Mouse (Mus musculus): Measurements from ENCODE around the gene Morn4. TPM values are rescaled to one million over a fixed set of nuclear protein-coding genes. Genes with fewer than 3 reads are reported as not detected.
A peak's percentile ranks its signal among the peaks of the same experiment; 100 is the strongest.
"Not testable (repeated sequence)": the region's sequence is repeated elsewhere in the genome, so short reads cannot be mapped to it uniquely, and the experiment has no call there.

The Morn4 gene
- polyA plus RNA-seq, 1 experiment from 2014 or later = 169 TPM

DNA sequence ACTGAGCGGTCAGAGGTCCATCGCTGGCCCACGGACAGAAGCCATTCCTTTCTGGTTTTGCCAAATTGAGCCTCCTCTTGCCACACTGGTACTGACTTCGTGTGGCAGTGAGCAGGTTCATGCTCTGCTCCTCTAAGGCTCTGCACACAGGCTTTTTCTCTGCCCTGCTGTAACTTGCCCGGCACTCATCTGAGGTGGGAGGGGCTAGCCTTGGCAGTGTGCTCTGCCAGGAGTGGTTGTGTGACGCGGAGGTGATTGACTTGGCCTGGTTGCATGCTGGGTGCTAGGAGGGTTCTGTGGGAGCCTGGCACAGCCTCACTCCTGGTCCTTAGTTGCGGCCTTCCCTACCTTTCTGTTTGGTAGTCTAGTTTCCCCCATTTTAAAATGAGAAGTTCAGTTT lies 34.3 kb upstream of the Morn4 start:
- H3K27me3 ChIP-seq = no peaks in the 10 kb centered on the region
- H3K9me3 ChIP-seq = no peaks in the 10 kb centered on the region
- peaks cover 59% of the 10 kb centered on the region for H3K36me3 ChIP-seq
- H3K27ac ChIP-seq (replicated peaks) = no peak overlapping the region
- no peak overlapping the region for H3K4me3 ChIP-seq
- H3K4me1 ChIP-seq = peaks cover 2% of the 10 kb centered on the region; the same call in 1 of the 2 replicates
- ATAC-seq (replicated peaks) = no peak
- no peak overlapping the region for H3K4me2 ChIP-seq (replicated peaks)
- WGBS = 93% methylated on average over 8 of the region's 8 CpGs
- no peak overlapping the region for H3K9ac ChIP-seq (replicated peaks)

DNA sequence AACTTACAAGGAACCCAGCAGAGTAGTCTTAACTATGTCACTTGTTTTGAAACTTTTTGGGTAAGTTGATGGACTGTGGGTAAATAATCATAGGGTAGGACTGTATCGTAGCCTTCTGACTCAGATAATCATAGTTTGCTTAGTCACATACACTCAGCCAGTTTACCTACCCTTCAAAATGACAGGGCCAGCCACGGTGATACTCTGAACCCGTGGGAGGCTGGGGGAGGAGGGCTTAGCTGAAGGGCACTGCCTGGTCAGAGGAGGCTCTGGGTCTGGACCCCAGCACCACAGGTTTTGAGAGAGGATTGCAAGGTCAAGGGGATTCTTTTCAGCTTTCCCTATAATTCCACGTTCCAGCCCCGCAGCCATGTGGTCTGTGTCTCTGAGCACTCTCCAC lies 32.4 kb upstream of the Morn4 start:
- Histone ChIP-seq H3K36me3 (peaks cover 75% of the 10 kb centered on the region), H3K27me3 (no peaks in the 10 kb centered on the region), H3K4me2 (replicated peaks) (no peak overlapping the region)

DNA sequence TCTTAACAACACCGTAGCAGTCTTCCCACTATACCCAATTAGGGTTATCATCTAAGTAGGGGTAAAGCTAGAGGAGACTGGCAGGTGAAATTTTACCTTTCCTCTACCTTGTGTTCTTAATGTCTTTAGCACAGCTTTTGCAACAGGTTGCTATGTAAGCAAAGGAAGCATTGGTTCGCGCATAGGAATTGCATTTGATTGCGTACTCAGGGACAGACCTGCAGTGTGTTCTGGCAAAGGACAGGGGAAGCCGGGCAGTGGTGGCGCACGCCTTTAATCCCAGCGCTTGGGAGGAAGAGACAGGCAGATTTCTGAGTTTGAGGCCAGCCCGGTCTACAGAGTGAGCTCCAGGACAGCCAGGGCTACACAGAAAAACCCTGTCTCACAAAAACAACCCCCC lies 32.0 kb upstream of the Morn4 start:
- Histone ChIP-seq H3K4me1 (no peaks in the 10 kb centered on the region), H3K27me3 (no peaks in the 10 kb centered on the region), H3K9ac (replicated peaks) (no peak overlapping the region), H3K9me3 (no peaks in the 10 kb centered on the region), H3K4me2 (replicated peaks) (no peak overlapping the region), H3K27ac (replicated peaks) (no peak overlapping the region), H3K4me3 (no peak overlapping the region), H3K36me3 (peaks cover 72% of the 10 kb centered on the region)
- no peak for ATAC-seq (replicated peaks)
- WGBS = 97% methylated on average over 9 of the region's 9 CpGs

More for the DNA sequence above, 32.4 kb upstream of the Morn4 start:
- ATAC-seq (replicated peaks) = no peak
- 92% methylated on average over 5 of the region's 5 CpGs for WGBS
- H3K9me3 ChIP-seq = no peaks in the 10 kb centered on the region
- H3K4me3 ChIP-seq = no peak overlapping the region
- H3K9ac ChIP-seq (replicated peaks) = no peak overlapping the region
- H3K27ac ChIP-seq (replicated peaks) = no peak overlapping the region
- H3K4me1 ChIP-seq = no peaks in the 10 kb centered on the region

DNA sequence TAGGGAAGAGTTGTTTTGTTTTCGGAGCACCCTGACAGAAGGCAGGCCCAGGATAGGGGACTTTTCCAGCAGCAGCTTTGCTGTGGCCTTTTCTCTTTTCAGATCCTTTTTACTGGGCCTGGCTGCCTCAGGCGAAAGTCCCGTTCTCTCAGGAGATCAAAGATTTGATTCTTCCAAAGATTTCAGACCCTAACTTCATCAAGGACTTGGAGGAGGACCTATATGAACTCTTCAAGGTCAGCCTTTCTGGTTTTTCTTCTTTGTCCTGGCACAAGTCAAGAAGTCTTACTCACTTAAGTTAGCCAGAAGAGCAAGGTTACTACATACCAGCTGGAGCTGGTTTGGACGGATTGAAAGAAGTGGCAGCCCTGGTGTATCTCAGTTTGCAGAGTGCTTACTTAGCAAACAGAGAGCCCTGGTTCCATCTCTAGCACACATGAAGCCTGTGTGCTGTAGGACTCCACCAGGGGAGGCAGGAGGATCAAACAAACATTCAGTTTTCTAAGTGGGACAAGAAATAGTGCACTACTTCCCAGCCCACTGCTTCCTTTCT lies 29.7 kb upstream of the Morn4 start:
- 95% methylated on average over 4 of the region's 4 CpGs for WGBS
- no peak overlapping the region for H3K4me3 ChIP-seq

DNA sequence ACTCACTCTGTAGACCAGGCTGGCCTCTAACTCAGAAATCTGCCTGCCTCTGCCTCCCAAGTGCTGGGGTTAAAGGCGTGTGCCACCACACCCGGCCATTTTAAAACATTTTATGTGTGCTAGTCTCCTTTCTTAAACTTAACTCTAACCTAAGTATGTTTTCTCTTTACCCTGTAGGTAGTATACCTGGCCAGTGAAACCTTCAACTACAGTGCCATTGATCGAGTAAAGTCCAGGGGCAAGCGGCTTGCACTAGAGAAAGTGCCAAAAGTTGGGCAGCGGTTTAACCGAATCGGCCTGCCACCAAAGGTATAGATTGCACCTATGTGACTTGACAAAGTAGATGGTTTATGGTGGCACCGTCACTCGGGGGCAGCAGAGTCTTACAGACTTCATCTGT lies 18.5 kb upstream of the Morn4 start:
- Histone ChIP-seq H3K4me1 (no peaks in the 10 kb centered on the region), H3K27ac (replicated peaks) (no peak overlapping the region), H3K4me2 (replicated peaks) (no peak overlapping the region), H3K9me3 (no peaks in the 10 kb centered on the region), H3K4me3 (no peak overlapping the region), H3K27me3 (no peaks in the 10 kb centered on the region), H3K36me3 (peaks cover 32% of the 10 kb centered on the region), H3K9ac (replicated peaks) (no peak overlapping the region)
- 95% methylated on average over 9 of the region's 9 CpGs for WGBS
- no peak for ATAC-seq (replicated peaks)

More for the DNA sequence above, 29.7 kb upstream of the Morn4 start:
- Histone ChIP-seq H3K36me3 (peaks cover 59% of the 10 kb centered on the region), H3K4me1 (no peaks in the 10 kb centered on the region), H3K4me2 (replicated peaks) (no peak overlapping the region), H3K27me3 (no peaks in the 10 kb centered on the region), H3K9ac (replicated peaks) (no peak overlapping the region), H3K9me3 (no peaks in the 10 kb centered on the region), H3K27ac (replicated peaks) (no peak overlapping the region)
- ATAC-seq (replicated peaks) = no peak

DNA sequence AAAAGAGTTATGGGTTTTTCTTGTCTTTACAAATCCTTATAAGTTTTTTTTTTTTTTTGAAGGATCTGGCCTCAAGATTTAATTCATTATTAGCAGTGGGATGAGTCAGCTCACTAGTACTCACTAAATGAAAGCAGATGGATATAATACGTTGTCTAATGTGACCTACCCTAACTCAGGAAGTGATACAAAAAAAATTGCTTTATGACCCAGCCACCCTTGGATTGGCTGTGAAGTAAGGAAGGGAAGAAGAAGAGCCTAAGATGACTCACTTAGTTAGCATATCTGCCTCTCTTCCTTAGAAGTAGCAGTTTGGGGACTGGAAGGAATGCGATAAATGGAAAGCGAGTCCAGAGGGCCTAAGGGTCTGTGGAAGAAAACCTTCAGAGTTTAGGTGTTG lies 13.2 kb upstream of the Morn4 start:
- no peaks in the 10 kb centered on the region for H3K27me3 ChIP-seq
- H3K27ac ChIP-seq (replicated peaks) = no peak overlapping the region
- no peaks in the 10 kb centered on the region for H3K9me3 ChIP-seq
- peaks cover 18% of the 10 kb centered on the region for H3K36me3 ChIP-seq
- WGBS = 97% methylated on average over 3 of the region's 3 CpGs
- H3K4me1 ChIP-seq = 0 out of 2 replicates have a peak, but pooled peaks cover 2% of the 10 kb centered on the region
- H3K4me2 ChIP-seq (replicated peaks) = no peak overlapping the region
- no peak for ATAC-seq (replicated peaks)
- H3K4me3 ChIP-seq = no peak overlapping the region
- H3K9ac ChIP-seq (replicated peaks) = no peak overlapping the region

DNA sequence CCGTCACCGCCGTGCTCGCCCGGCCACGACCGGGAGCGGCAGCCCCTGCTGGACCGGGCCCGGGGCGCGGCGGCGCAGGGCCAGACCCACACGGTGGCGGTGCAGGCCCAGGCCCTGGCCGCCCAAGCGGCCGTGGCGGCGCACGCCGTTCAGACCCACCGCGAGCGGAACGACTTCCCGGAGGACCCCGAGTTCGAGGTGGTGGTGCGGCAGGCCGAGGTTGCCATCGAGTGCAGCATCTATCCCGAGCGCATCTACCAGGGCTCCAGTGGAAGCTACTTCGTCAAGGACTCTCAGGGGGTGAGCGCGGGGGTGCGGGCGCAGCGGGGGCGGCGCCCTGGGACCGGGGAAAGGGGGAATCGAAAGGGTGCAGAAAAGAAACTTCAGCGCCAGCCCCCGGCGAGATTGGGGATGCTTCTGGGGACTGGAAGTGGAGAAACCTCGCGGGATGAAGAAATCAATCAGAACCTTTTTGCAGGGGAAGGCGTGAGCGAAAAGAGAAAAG lies 4.5 kb upstream of the Morn4 start:
- Histone ChIP-seq H3K9me3 (no peaks in the 10 kb centered on the region), H3K4me3 (peak overlapping the region; percentile 83), H3K9ac (replicated peaks) (peak overlapping the region; percentile 81), H3K36me3 (0 out of 2 replicates have a peak, but pooled peaks cover 6% of the 10 kb centered on the region), H3K4me2 (replicated peaks) (peak overlapping the region; percentile 64), H3K4me1 (peaks cover 39% of the 10 kb centered on the region), H3K27me3 (no peaks in the 10 kb centered on the region), H3K27ac (replicated peaks) (peak overlapping the region; percentile 87)
- under 1% methylated on average over 52 of the region's 52 CpGs for WGBS
- peak; percentile 70 for ATAC-seq (replicated peaks)

DNA sequence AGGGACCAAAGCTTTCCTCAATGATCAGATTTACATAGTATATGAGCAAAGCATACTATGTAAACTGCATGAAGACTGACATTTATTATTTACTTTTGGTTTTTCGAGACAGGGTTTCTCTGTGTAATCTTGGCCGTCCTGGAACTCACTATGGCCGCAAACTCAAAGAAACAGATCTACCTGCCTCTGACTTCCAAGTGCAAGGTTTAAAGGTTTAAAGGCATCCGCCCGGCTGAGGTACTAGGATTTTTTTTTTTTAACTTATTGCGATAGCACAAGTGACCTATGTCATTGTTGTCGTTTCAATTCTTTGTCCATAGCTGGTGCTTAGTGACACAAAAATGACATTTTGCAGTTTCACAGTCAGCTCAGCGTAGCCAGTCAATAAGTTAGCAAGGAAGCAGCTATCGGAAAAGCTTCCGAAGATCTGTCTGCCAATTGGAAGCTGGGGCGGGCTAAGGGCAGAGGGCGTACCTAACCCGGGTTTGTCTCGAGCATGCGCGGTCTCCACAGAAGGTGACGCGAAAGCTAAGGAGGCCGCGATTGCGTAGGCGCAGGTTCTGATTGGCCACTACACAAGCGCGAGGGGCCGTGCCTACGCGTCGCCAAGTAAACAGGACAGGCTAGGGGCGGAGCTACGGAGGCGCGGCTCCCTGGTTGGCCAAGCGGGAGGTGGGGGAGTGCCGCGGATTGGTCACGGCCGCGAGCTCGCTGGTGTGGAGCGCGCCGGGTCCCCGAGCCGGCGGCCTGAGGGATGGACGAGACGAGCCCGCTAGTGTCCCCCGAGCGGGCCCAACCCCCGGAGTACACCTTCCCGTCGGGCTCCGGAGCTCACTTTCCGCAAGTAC lies 3.8 kb upstream of the Morn4 start, which contains the start of gene Pi4k2a:
Gene Pi4k2a, plus strand, starts transcription at position 723 of the 848 bp plus-strand sequence.
- H3K27ac ChIP-seq (replicated peaks) = peak within 1 kb of the TSS; percentile 87
- no peaks in the 10 kb centered on the region for H3K27me3 ChIP-seq
- peak; percentile 98 for ATAC-seq (replicated peaks)
- H3K4me2 ChIP-seq (replicated peaks) = peak within 1 kb of the TSS; percentile 64
- H3K4me3 ChIP-seq = peak within 1 kb of the TSS; percentile 83
- H3K9ac ChIP-seq (replicated peaks) = peak within 1 kb of the TSS; percentile 81
- H3K4me1 ChIP-seq = peaks cover 44% of the 10 kb centered on the region
- 0 out of 2 replicates have a peak, but pooled peaks cover 6% of the 10 kb centered on the region for H3K36me3 ChIP-seq
- WGBS = 1% methylated on average over 53 of the region's 55 CpGs
- H3K9me3 ChIP-seq = no peaks in the 10 kb centered on the region

DNA sequence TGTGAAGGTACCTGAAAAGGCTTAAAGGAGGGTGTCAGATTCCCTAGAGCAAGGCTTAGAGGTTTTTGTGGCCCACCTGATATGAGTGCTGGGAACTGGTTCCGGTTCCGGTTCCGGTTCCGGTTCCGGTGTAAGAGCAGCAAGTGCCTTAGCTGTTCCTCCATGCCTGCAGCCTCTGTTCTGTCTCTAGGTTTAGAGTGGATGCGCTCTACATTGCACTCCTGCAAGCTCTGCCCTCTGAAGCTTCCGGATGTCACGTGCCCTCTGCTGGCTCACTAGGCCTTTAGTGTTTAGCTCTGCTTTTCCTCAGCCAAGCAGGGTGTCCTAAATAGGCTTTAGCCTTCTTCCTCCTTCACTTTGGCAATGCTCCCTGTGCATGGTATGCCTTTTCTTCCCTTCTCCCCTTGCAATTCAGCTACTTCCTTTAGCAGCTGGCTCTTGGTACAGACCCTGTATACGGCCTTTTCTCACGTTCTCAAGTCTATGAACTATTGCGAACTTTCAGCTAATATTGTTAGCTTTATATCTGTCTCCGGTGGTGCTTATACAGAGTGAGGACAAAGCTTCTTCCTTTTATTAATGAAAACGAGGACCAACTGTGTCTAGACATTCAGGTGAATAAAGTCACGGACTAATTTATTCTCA lies 3.1 kb upstream of the Morn4 start:
- H3K4me3 ChIP-seq = peak overlapping the region; percentile 83
- H3K27me3 ChIP-seq = no peaks in the 10 kb centered on the region
- H3K9ac ChIP-seq (replicated peaks) = 0 out of 2 replicates have a peak overlapping the region, but pooled peaks have one; percentile 21
- 19% methylated on average over 14 of the region's 14 CpGs for WGBS
- no peaks in the 10 kb centered on the region for H3K9me3 ChIP-seq
- peak overlapping the region; percentile 73 for H3K27ac ChIP-seq (replicated peaks)
- 0 out of 2 replicates have a peak, but pooled peaks cover 6% of the 10 kb centered on the region for H3K36me3 ChIP-seq
- peak overlapping the region; percentile 63 for H3K4me2 ChIP-seq (replicated peaks)
- peaks cover 40% of the 10 kb centered on the region for H3K4me1 ChIP-seq
- no peak for ATAC-seq (replicated peaks)

DNA sequence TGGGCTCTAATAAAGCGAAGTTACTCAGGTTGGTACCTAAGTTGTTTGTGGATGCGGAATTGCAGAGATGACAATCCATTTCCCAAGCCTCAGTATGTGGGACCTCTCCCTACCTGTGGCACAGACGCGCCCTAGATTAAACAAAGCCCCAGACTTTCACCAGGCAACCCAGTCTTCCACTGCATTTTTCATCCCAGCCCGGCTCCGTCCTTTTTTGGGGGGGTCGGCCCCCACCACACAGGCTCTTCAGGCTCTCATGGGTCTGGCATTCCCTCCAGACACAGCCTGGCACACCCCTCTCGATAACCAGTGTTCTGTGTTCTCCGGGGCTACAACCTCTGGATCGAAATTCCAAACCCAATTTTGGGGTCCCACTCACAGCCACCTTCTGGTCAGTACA lies 467 bp downstream of the Morn4 start:
- Histone ChIP-seq H3K27ac (replicated peaks) (peak overlapping the region; percentile 75), H3K27me3 (no peaks in the 10 kb centered on the region), H3K9me3 (no peaks in the 10 kb centered on the region), H3K4me2 (replicated peaks) (peak overlapping the region; percentile 94), H3K4me1 (peaks cover 20% of the 10 kb centered on the region), H3K9ac (replicated peaks) (peak overlapping the region; percentile 85), H3K36me3 (no peaks in the 10 kb centered on the region), H3K4me3 (peak overlapping the region; percentile 92)
- 5% methylated on average over 10 of the region's 10 CpGs for WGBS
- peak; percentile 1; the same call in 1 of the 2 replicates for ATAC-seq (replicated peaks)

DNA sequence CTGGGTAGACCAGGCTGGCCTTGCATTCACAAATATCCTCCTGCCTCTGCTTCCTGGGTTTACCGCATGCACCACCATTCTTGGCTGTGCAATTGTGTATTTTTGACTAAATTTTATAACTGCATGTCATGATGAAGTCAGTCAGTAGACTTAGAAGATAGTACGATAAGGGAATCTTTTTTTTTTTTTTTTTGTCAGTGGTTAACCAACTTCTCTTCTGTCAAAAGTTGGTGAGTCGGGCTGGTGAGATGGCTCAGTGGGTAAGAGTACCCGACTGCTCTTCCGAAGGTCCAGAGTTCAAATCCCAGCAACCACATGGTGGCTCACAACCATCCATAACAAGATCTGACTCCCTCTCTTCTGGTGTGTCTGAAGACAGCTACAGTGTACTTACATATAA lies 4.5 kb downstream of the Morn4 start:
- WGBS = 95% methylated on average over 5 of the region's 5 CpGs
- ATAC-seq (replicated peaks) = not testable (repeated sequence)

DNA sequence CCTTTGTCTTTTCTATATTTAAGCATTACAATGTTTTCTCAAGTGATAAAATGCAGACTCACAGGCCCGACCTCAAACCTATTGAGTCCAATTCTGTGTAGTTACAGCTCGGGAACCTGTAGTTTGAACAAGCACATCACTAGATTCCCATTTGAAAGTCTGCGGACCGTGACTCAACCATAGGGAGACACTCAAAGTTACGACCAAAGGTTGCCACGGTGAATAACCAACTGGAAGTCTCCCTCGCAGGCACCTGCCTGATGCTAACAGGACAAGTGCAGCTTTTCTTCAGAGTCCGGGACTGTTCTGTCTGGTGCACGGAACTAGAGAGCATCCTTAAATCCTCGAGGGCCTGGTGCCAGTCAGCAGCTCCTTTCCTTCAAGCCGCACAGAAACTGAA lies 5.7 kb downstream of the Morn4 start:
- H3K4me3 ChIP-seq = no peak overlapping the region
- H3K4me2 ChIP-seq (replicated peaks) = no peak overlapping the region
- peaks cover 30% of the 10 kb centered on the region for H3K36me3 ChIP-seq
- 89% methylated on average over 11 of the region's 11 CpGs for WGBS
- H3K4me1 ChIP-seq = peaks cover 2% of the 10 kb centered on the region
- H3K9me3 ChIP-seq = no peaks in the 10 kb centered on the region
- H3K27ac ChIP-seq (replicated peaks) = no peak overlapping the region
- ATAC-seq (replicated peaks) = no peak
- no peak overlapping the region for H3K9ac ChIP-seq (replicated peaks)
- no peaks in the 10 kb centered on the region for H3K27me3 ChIP-seq

More for the DNA sequence above, 4.5 kb downstream of the Morn4 start:
- H3K36me3 ChIP-seq = peaks cover 19% of the 10 kb centered on the region
- H3K9ac ChIP-seq (replicated peaks); H3K27ac ChIP-seq (replicated peaks); H3K4me2 ChIP-seq (replicated peaks); H3K4me1 ChIP-seq; H3K4me3 ChIP-seq; H3K9me3 ChIP-seq; H3K27me3 ChIP-seq: not testable (repeated sequence)
